7 mouse cellular contexts compared by ENCODE assay signal in genomic region chr17:46484461-46484875, GRCm38 (mm10). TPM values are rescaled to one million over a fixed set of nuclear protein-coding genes. Genes with fewer than 3 reads are reported as not detected.
DNase-seq lines count a peak whose midpoint lies in the region; ATAC-seq lines count a peak whose summit lies in the region.

No protein-coding gene starts in this region.

- peak; percentile 1 for DNase-seq in lung, postnatal 36 days
- DNase-seq in lung, postnatal 14 days = no peak
- DNase-seq in cerebellum, postnatal 25 days = peak; percentile 61 to 67
- peak; percentile 22 for DNase-seq in induced T-regulatory cell, adult 2 months (ENCODE audit: low read depth)
- DNase-seq in thymus, postnatal 0 days (ENCODE audit: low spot score) = no peak
- no peak for DNase-seq in layer of hippocampus, adult 18-20 months (ENCODE audit: low spot score in 2 of 2)

- no peak for ATAC-seq in neural tube, embryonic 15.5 days (ENCODE audit: low FRiP score)

- peak overlapping the region; percentile 79 for H3K4me2 ChIP-seq in neural tube, embryonic 15.5 days

- WGBS in neural tube, embryonic 15.5 days = 10% methylated on average over 6 of the region's 6 CpGs

- peaks cover 11% of the 10 kb centered on the region for H3K36me3 ChIP-seq in neural tube, embryonic 15.5 days

- H3K4me1 ChIP-seq in neural tube, embryonic 15.5 days = peaks cover 51% of the 10 kb centered on the region

- H3K27ac ChIP-seq in neural tube, embryonic 15.5 days (replicated peaks) = no peak overlapping the region

- H3K9me3 ChIP-seq in neural tube, embryonic 15.5 days (replicated peaks) = no peaks in the 10 kb centered on the region

- peak overlapping the region; percentile 36 for H3K4me3 ChIP-seq in neural tube, embryonic 15.5 days (replicated peaks)

- peaks cover 9% of the 10 kb centered on the region; the same call in 1 of the 2 replicates for H3K27me3 ChIP-seq in neural tube, embryonic 15.5 days (replicated peaks)

- peak overlapping the region; percentile 45 for H3K9ac ChIP-seq in neural tube, embryonic 15.5 days (replicated peaks)

RNA-seq across cellular contexts. Expression of gene Ttbk1, which starts 3.0 kb away (rescaled TPM):
- polyA plus RNA-seq in neural tube, embryonic 15.5 days (2015; fragmentation: Nextera tagmentation; extraction: Ambion mirVana) = 5.5 and 7.8 TPM in 2 replicates
- polyA plus RNA-seq in thymus, postnatal 0 days (2015; fragmentation: Nextera tagmentation; extraction: Ambion mirVana) = 0.08 TPM in 1 of 2 replicates, not detected in the other
- total RNA-seq in layer of hippocampus, adult 18-20 months (2021) = 100 to 1,000 TPM; 117 to 120 TPM

RNA-seq across cellular contexts. Expression of gene Dnph1, which starts 12.0 kb away (rescaled TPM):
- polyA plus RNA-seq in neural tube, embryonic 15.5 days (2015; fragmentation: Nextera tagmentation; extraction: Ambion mirVana) = 13.6 and 22.7 TPM in 2 replicates
- 28.3 and 33.7 TPM in 2 replicates for polyA plus RNA-seq in thymus, postnatal 0 days (2015; fragmentation: Nextera tagmentation; extraction: Ambion mirVana)
- 1 to 10 TPM; 5.1 to 5.9 TPM for total RNA-seq in layer of hippocampus, adult 18-20 months (2021)

RNA-seq across cellular contexts. Expression of gene Slc22a7, which starts 46.2 kb away (rescaled TPM):
- polyA plus RNA-seq in neural tube, embryonic 15.5 days (2015; fragmentation: Nextera tagmentation; extraction: Ambion mirVana) = 1.3 TPM in 1 of 2 replicates, not detected in the other
- polyA plus RNA-seq in thymus, postnatal 0 days (2015; fragmentation: Nextera tagmentation; extraction: Ambion mirVana) = 6.4 and 9.4 TPM in 2 replicates
- under 1 TPM in 1 of 2 experiments, not detected in 1; 0.43 TPM for total RNA-seq in layer of hippocampus, adult 18-20 months (2021)

RNA-seq across cellular contexts. Expression of gene Crip3, which starts 55.7 kb away (rescaled TPM):
- polyA plus RNA-seq in neural tube, embryonic 15.5 days (2015; fragmentation: Nextera tagmentation; extraction: Ambion mirVana) = 2.7 and 43.4 TPM in 2 replicates
- 294 and 308 TPM in 2 replicates for polyA plus RNA-seq in thymus, postnatal 0 days (2015; fragmentation: Nextera tagmentation; extraction: Ambion mirVana)
- 1 to 10 TPM; 4.7 to 4.8 TPM for total RNA-seq in layer of hippocampus, adult 18-20 months (2021)

Comparison
In these comparisons a context has a peak if more than half of its experiments do, and no peak if none do; other contexts are left out.
1. DNase-seq: peak in lung, postnatal 36 days (single experiment), cerebellum, postnatal 25 days (2 of 2) and induced T-regulatory cell, adult 2 months (single experiment); none in lung, postnatal 14 days (single experiment), thymus, postnatal 0 days (single experiment) and layer of hippocampus, adult 18-20 months (0 of 2).